Mouse (Mus musculus): ENCODE data around the gene Slc25a39.

- no peak for TF ChIP-seq CTCF (IDR thresholded peaks at IDR 0.05; ENCODE audit: insufficient read depth, low read depth, low read length)
- TF ChIP-seq POLR2A (IDR thresholded peaks at IDR 0.05; ENCODE audit: insufficient read depth, low read depth, low read length) = no peak
Measured at GRCm38 (mm10) chr11:102396263-102396662, 11.5 kb downstream of the Slc25a39 start.

Measured in olfactory bulb, adult 2 months (tissue).